Mouse (Mus musculus) c-Kit-positive CD71-positive TER-119-negative erythroid progenitor cells, embryonic 14.5 days (primary cell): ENCODE measurements around the gene Rab27a.
"Not testable (repeated sequence)": the region's sequence is repeated elsewhere in the genome, so short reads cannot be mapped to it uniquely, and the experiment has no call there.

ENCODE experiments used
- DNase-seq: peaks from one replicate; pipeline ENCODE4 v3.0.0-alpha.2; 2013; ENCODE audit warnings: low read depth

Gene Rab27a

DNA sequence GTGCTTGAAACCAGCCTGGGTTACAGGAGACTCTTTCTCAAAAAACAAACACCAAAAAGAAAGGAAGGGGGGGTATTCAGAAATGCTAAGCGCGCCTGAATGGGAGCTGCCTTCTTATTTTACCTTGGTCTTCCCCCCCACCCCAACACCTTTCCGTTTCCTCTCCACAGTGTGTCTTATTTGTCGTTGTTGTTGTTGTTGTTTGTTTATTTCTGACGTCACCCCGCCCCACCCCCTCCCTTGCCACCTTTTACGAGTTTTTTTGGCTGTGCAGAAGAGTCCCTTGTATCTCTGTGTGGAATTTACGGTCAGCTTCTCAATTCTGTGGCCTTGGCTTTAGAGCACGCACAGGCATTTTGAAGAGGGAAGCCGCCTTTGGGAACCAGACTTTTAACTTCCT is 1.1 kb downstream of the Rab27a start:
- no peak for DNase-seq

DNA sequence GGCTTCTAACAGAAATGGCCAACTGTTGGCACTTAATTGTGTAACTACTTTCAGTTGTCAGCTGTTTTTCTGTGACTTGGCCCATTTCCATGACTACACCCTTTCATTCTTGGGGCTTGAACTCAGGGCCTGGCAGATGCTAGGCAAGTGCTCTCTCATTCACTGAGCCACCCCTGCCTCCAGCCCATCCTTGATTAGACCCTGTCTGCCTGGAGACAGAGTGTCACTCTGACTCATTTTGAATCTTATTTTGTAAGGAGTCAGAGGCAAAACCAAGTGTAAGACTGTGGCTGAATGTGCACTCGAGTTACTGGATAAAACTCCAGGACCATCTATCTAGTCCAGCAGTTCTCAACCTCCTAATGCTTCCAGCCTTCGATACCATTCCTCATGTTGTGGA is 3.3 kb downstream of the Rab27a start:
- DNase-seq, result no peak

GRCm38 (mm10) chr9:73048927-73049326 is 4.3 kb downstream of the Rab27a start:
- DNase-seq, result no peak

DNA sequence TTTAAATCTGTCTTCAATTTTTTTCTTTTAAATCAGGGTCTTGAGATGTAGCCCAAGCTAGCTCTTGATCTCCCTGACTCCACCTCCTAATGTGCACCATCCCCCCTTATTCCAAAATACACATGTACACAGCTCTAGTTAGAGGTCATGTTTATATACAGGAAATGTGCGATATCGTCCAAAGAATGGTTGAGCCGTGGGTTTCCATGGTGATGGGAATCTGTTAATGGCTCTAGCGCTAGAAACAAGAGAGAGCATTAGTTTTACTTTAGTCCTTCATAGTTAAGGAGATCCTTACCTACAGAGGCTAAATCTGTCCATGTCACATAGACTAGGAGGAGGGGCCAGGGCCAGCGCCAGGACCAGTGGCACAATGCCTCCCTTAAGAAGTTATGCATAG is 5.2 kb downstream of the Rab27a start:
- DNase-seq, result no peak

GRCm38 (mm10) chr9:73050606-73051005 is 6.0 kb downstream of the Rab27a start:
- no peak for DNase-seq

GRCm38 (mm10) chr9:73055441-73055911 is 10.8 kb downstream of the Rab27a start:
- no peak for DNase-seq

DNA sequence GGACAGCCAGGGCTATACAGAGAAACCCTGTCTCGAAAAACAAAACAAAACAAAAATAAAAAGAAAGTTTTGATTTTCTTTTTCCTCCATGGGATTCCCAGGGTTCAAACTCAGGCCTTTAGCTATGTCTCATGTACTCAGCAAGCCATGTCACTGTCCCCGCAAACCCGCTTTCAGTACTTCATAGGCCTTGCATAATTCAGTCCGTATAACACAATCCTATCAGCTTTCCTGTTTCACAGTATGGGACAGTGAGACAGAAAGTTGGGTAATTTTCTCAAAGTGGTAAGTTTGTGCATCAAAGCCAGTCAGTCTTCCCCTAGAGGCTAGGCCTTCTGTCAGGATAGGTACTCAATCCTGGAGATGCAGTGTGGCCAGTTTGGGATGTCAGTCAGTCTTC is 14.6 kb downstream of the Rab27a start:
- no peak for DNase-seq

- DNase-seq, result no peak
Measured at GRCm38 (mm10) chr9:73063621-73064290, 19.1 kb downstream of the Rab27a start.

- no peak for DNase-seq
Measured at GRCm38 (mm10) chr9:73067086-73067485, 22.4 kb downstream of the Rab27a start.

GRCm38 (mm10) chr9:73068230-73068679 is 23.6 kb downstream of the Rab27a start:
- DNase-seq, result no peak

DNA sequence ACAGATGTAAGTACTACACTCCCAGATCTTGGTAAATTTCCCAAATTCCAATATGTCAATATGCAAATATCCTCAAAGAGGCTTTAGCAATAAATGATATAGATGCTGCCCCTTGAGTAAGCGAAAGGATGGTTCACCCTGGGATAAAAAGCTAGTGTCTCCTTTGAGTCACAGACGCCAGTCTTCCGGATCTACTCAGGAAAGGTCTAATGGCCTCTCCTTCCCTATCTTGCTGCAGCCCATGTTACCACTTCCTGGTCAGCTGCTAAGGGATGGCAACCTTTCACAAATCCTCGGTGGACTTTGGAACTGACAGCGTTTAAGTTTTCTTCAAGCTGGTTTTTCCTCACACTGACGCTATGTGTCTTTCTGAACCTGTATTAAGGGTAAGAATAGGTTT is 24.0 kb downstream of the Rab27a start:
- no peak for DNase-seq

DNA sequence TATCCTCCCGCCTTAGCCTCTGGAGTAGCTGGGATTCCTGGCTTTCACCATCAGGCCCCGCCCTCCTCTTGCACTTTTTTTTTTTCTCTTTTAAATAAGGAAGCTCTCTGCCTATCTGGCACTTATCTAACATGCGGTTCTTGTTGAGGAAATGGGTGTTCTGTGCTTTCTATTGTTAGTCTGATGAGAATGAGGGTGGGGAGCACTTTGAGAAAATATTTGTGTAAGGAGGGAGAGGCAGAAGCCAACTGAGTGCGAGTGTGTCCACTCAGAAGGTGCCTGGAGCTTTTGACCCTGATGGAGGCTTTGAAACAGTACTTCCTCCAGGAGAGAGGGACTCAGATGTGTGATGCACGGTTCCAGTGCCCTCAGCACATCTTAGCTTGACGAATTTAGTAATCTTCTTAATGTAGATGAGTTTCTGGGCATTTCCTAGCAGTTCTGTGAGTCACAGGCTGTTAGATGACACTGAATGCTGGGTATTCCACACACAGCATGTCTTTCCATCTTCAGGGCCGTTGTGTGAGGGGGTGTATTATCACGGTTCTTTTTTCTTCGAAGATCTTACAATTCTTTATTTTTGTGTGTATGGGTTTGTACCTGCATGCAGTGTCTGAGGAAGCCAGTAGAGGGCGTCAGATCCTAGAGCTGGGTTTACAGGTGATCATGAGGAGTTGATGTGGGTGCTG is 26.5 kb downstream of the Rab27a start:
- no peak for DNase-seq

GRCm38 (mm10) chr9:73072426-73072825 is 27.8 kb downstream of the Rab27a start:
- no peak for DNase-seq

GRCm38 (mm10) chr9:73073169-73073568 is 28.5 kb downstream of the Rab27a start:
- DNase-seq, result no peak

- DNase-seq, result not testable (repeated sequence)
Measured at GRCm38 (mm10) chr9:73079349-73079748, 34.7 kb downstream of the Rab27a start.

- no peak for DNase-seq
Measured at GRCm38 (mm10) chr9:73079801-73080325, 35.2 kb downstream of the Rab27a start.

DNA sequence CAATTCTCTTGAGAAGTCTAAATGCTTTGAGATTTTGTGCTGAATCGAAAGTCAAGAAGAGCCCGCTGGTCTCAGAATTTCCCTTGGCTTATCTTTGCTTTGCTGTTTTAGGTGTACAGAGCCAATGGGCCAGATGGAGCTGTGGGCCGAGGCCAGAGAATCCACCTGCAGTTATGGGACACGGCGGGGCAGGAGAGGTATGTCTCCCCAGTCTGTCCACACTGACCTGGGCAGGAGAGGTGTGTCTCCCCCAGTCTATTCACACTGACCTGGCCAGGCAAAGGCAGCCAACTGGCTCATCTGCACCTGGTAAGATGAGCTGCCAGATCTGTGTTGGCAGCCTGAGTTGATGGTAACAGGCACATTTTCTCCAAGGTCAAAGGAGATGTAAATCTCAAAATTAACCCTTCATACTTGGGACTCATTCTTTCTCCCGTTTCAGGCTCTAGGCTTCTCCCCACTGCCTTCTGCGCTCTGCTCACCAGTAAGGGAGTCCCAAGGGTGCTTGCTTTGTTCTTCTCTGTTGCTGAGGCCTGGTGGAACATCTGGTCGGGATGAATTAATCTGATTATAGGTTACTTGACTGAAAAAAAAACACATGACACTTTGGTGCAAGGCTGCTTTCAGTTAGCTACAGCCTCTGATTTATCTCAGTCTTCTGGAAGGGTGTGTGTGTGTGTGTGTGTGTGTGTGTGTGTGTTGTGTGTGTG is 37.8 kb downstream of the Rab27a start:
- no peak for DNase-seq

DNA sequence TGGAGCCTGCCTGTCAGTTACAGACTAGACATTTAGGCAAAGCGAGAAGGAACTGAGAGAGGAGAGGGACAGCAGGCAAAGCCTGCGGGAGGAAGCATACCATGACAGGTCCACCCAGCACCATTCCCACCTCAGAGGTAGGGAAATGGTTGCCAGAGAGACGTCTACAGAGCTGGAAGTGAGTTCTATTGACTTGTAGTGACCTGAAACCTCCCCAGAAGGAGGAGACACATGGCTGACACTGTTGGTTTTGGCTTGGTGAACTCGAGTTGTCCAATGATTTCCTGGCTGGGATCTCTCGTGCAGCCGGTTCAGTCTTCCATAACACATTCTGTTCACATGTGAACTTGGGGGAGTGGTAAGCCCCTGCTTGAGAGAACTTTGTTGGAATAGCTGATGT is 39.3 kb downstream of the Rab27a start:
- DNase-seq, result no peak

DNA sequence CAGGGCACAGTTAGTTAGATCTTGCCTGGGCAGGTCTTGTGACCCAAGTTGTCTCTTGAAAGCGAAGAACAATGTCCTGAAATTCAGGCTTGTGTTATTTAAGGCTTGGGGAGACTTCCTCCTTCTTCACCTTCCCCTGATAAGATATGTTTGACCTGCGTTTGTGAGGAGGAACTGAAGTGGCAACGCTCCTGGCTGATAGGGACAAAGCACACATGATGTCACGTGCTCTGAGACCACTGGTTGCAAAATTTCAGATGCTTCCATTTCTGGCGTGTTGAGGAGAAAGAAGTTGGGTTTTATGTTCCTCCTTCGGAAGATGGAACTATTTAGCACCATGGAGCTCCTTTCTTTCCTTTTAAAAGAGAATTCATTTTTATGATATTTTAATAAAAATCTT is 41.2 kb downstream of the Rab27a start:
- DNase-seq, result no peak

DNA sequence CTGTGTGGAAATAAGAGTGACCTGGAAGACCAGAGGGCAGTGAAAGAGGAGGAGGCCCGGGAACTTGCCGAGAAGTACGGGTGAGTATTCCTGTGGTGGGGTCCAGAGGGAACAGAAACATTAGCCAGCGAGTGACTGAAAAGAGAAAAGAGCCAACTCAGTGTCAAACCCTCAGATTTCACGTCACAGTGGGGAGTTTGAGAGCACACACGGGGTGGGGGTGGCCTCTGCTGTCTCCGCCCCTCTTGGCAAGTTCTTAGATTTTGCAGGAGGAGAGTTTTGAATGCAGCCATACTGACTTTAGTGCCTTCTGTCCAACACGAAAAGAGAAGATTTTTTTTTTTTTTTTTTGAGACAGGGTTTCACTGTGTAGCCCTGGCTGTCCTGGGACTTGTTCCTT is 42.5 kb downstream of the Rab27a start:
- no peak for DNase-seq

GRCm38 (mm10) chr9:73087581-73087980 is 42.9 kb downstream of the Rab27a start:
- no peak for DNase-seq

- DNase-seq, result no peak
Measured at GRCm38 (mm10) chr9:73089222-73089920, 44.7 kb downstream of the Rab27a start.
